Mouse (Mus musculus) CH12.LX (cell line): ENCODE measurements around the gene Dmkn. TPM values are rescaled to one million over a fixed set of nuclear protein-coding genes. Genes with fewer than 3 reads are reported as not detected.

Experiments
- DNase-seq: peaks from one replicate; pipeline ENCODE4 v3.0.0-alpha.2; 2013; ENCODE audit errors: extremely low read depth
- H3K27ac ChIP-seq: 2 replicates; pipeline ENCODE4 v1.5.1; 2012; ENCODE audit warnings: low read depth, mild to moderate bottlenecking, control low read depth, moderate library complexity; ENCODE audit not compliant: insufficient read depth
- H3K27me3 ChIP-seq: replicated peaks from 2 replicates; pipeline ENCODE3; 2012; ENCODE audit warnings: inconsistent platforms
- H3K36me3 ChIP-seq, 2 experiments: replicated peaks in 1 of 2; 2 replicates each; pipeline versions ENCODE3 to v1.6.1; 2012; ENCODE audit warnings: inconsistent platforms in 1 of 2, low read length in 1 of 2, mild to moderate bottlenecking in 1 of 2, mixed read lengths in 1 of 2, moderate library complexity in 1 of 2; ENCODE audit not compliant: control insufficient read depth in 1 of 2, insufficient read depth in 1 of 2
- H3K4me1 ChIP-seq, 2 experiments: 2 replicates each; pipeline ENCODE4 v1.6.1; 2012; ENCODE audit warnings: inconsistent platforms in 1 of 2, moderate library complexity in 1 of 2; ENCODE audit not compliant: insufficient read depth in 2 of 2, control insufficient read depth in 1 of 2
- H3K4me2 ChIP-seq: 2 replicates; pipeline ENCODE4 v1.6.1; 2012; ENCODE audit warnings: low read depth, mild to moderate bottlenecking, control low read depth; ENCODE audit not compliant: poor library complexity, insufficient read depth, severe bottlenecking
- H3K4me3 ChIP-seq, 3 experiments: fragments of 150-350 bp in 1 of 3; sonication (generic) in 1 of 3; replicated peaks in 1 of 3; 2 replicates each; pipeline versions ENCODE3 to v1.5.1; 2011 to 2012; ENCODE audit warnings: low read depth in 2 of 3, low read length in 2 of 3, mild to moderate bottlenecking in 2 of 3, moderate library complexity in 2 of 3, control low read depth in 1 of 3, improper control_type of control experiment in 1 of 3, inconsistent platforms in 1 of 3, mixed read lengths in 1 of 3; ENCODE audit not compliant: poor library complexity in 1 of 3
- H3K79me2 ChIP-seq: replicated peaks from 2 replicates; pipeline ENCODE4 v1.6.1; 2012; ENCODE audit warnings: mild to moderate bottlenecking, moderate library complexity; ENCODE audit not compliant: control insufficient read depth, poor library complexity, insufficient read depth, severe bottlenecking; ENCODE audit errors: extremely low read depth
- H3K9ac ChIP-seq: 2 replicates; pipeline ENCODE4 v1.6.1; 2012; ENCODE audit warnings: low read depth, mild to moderate bottlenecking, control low read depth, moderate library complexity; ENCODE audit not compliant: insufficient read depth
- H3K9me3 ChIP-seq: replicated peaks from 2 replicates; pipeline ENCODE3; 2012; ENCODE audit warnings: low read length, inconsistent platforms, mixed read lengths
- CTCF ChIP-seq, 2 experiments: IDR thresholded peaks in 1 of 2; conservative IDR thresholded peaks in 1 of 2; 2 replicates each; pipeline ENCODE4 v1.5.1; 2011 to 2012; ENCODE audit warnings: low read depth in 2 of 2, low read length in 2 of 2, improper control_type of control experiment in 1 of 2, inconsistent platforms in 1 of 2, mild to moderate bottlenecking in 1 of 2, moderate library complexity in 1 of 2
- E2F4 ChIP-seq: IDR thresholded peaks from 2 replicates; pipeline ENCODE4 v1.6.1; 2011; ENCODE audit warnings: low read depth, low read length, improper control_type of control experiment; ENCODE audit not compliant: insufficient replicate concordance
- ETS1 ChIP-seq: conservative IDR thresholded peaks from 2 replicates; pipeline ENCODE4 v1.6.1; 2012; ENCODE audit warnings: low read depth, mild to moderate bottlenecking, inconsistent platforms, low read length, improper control_type of control experiment, moderate library complexity
- GABPA ChIP-seq: IDR thresholded peaks from 2 replicates; pipeline ENCODE4 v1.6.1; 2012; ENCODE audit warnings: low read depth, low read length, improper control_type of control experiment, inconsistent platforms; ENCODE audit not compliant: insufficient replicate concordance
- HCFC1 ChIP-seq: IDR thresholded peaks from 2 replicates; pipeline ENCODE4 v1.6.1; 2012; ENCODE audit warnings: low read depth, mild to moderate bottlenecking, inconsistent platforms, low read length, improper control_type of control experiment
- IRF4 ChIP-seq: IDR thresholded peaks from 2 replicates; pipeline ENCODE4 v1.6.1; 2014; ENCODE audit warnings: low read depth, mild to moderate bottlenecking, inconsistent platforms, low read length, improper control_type of control experiment
- JUN ChIP-seq: IDR thresholded peaks from 2 replicates; pipeline ENCODE4 v1.6.1; 2011; ENCODE audit warnings: low read depth, mild to moderate bottlenecking, low read length, improper control_type of control experiment, moderate library complexity; ENCODE audit not compliant: insufficient read depth
- KAT2A ChIP-seq: IDR thresholded peaks from 2 replicates; pipeline ENCODE4 v1.6.1; 2012; ENCODE audit warnings: low read length, improper control_type of control experiment, inconsistent platforms; ENCODE audit not compliant: insufficient replicate concordance
- MEF2A ChIP-seq: IDR thresholded peaks from 2 replicates; pipeline ENCODE4 v1.6.1; 2014; ENCODE audit warnings: low read depth, mild to moderate bottlenecking, inconsistent platforms, low read length, improper control_type of control experiment, borderline replicate concordance
- NELFE ChIP-seq: IDR thresholded peaks from 2 replicates; pipeline ENCODE4 v1.6.1; 2011; ENCODE audit warnings: low read depth, low read length, improper control_type of control experiment
- RAD21 ChIP-seq: IDR thresholded peaks from 2 replicates; pipeline ENCODE4 v1.6.1; 2011; ENCODE audit warnings: low read depth, mild to moderate bottlenecking, low read length, improper control_type of control experiment, moderate library complexity
- SMC3 ChIP-seq: IDR thresholded peaks from 2 replicates; pipeline ENCODE4 v1.6.1; 2011; ENCODE audit warnings: low read depth, low read length, improper control_type of control experiment
- USF2 ChIP-seq: conservative IDR thresholded peaks from 2 replicates; pipeline ENCODE4 v1.6.1; 2011; ENCODE audit warnings: low read depth, low read length, improper control_type of control experiment
- ZC3H11A ChIP-seq: IDR thresholded peaks from 2 replicates; pipeline ENCODE4 v1.6.1; 2012; ENCODE audit warnings: low read depth, mild to moderate bottlenecking, inconsistent platforms, low read length, improper control_type of control experiment
- ZKSCAN1 ChIP-seq: IDR thresholded peaks from 2 replicates; pipeline ENCODE4 v1.6.1; 2012; ENCODE audit warnings: low read depth, inconsistent platforms, low read length, improper control_type of control experiment, borderline replicate concordance
- ZNF384 ChIP-seq: IDR thresholded peaks from 2 replicates; pipeline ENCODE4 v1.6.1; 2012; ENCODE audit warnings: low read depth, low read length, improper control_type of control experiment, inconsistent platforms
- dilution Hi-C: fragments of 300-500 bp; cut with MboI; formaldehyde crosslinking; loops from 2 replicates; pipeline ENCODE4 v1.14.3; 2020; ENCODE audit warnings: low sequenced_read_pairs; ENCODE audit not compliant: extremely low pct_unique_long_range_greater_than_20kb, extremely low pct_ligation_motif_present
- in situ Hi-C: fragments of 300-500 bp; cut with MboI; formaldehyde crosslinking; loops from 3 replicates; pipeline ENCODE4 v1.14.3; 2019; ENCODE audit warnings: low sequenced_read_pairs, low pct_ligation_motif_present, low pct_unique_long_range_greater_than_20kb, mixed read lengths
- polyA plus RNA-seq: library from polyadenylated mRNA; unstranded; fragments of >175 nt; gene quantifications from 2 replicates; pipeline ENCODE4 v1.2.1, GENCODE M21; 2012; ENCODE audit warnings: low read depth; ENCODE audit not compliant: insufficient read length
- total RNA-seq, 2 experiments: library from RNA; depleted of rRNA; stranded (reverse); fragments of 300-350 nt in 1 of 2; fragments of >200 nt in 1 of 2; gene quantifications; 2 replicates each; pipeline ENCODE4 v1.2.3; 2012 to 2014

Gene Dmkn
- total and polyA plus RNA-seq, 3 experiments, result not detected

DNA sequence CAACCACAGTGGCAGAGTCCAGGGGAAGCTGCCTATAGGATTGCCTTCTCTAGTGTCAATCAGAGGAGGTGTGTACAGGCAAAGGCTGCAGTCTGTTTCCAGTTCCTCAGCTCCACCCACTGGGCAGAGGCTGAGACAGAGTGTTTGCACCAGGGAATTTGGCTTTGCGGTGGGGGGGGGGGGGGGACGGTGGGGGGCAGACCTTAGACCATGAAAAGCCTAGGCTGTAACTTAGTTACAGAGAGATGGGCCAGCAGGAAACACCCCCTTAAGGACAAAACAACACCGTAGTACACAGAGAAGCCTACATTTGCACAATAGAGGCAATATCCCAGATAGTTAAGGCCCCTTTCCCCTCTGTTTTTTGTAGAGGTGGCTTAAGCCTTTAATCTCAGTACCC is 6.6 kb upstream of the Dmkn start:
- no peaks in the 10 kb centered on the region for H3K27me3 ChIP-seq
- no peak overlapping the region for H3K9ac ChIP-seq
- TF ChIP-seq KAT2A, result no peak
- no peak for TF ChIP-seq USF2
- no peak for TF ChIP-seq ZC3H11A
- TF ChIP-seq IRF4, result no peak
- TF ChIP-seq ZKSCAN1, result no peak
- no peak for TF ChIP-seq E2F4
- no peak for TF ChIP-seq ETS1
- TF ChIP-seq HCFC1, result no peak
- no peak for TF ChIP-seq JUN
- TF ChIP-seq GABPA, result no peak
- no peak for TF ChIP-seq MEF2A
- no peak for TF ChIP-seq ZNF384
- H3K4me1 ChIP-seq, result peaks cover 4 to 29% of the 10 kb centered on the region in 2 experiments; a peak in 3 of 4 replicates
- dilution Hi-C loops, result no loop called here
- DNase-seq, result no peak
- H3K79me2 ChIP-seq, result no peaks in the 10 kb centered on the region
- no peak overlapping the region for H3K4me3 ChIP-seq
- H3K36me3 ChIP-seq, result peaks cover 0 to 10% of the 10 kb centered on the region in 2 experiments
- peaks cover 8% of the 10 kb centered on the region for H3K9me3 ChIP-seq
- no peak overlapping the region for H3K4me2 ChIP-seq
- H3K27ac ChIP-seq, result no peak overlapping the region
- in situ Hi-C loops, result no loop called here

DNA sequence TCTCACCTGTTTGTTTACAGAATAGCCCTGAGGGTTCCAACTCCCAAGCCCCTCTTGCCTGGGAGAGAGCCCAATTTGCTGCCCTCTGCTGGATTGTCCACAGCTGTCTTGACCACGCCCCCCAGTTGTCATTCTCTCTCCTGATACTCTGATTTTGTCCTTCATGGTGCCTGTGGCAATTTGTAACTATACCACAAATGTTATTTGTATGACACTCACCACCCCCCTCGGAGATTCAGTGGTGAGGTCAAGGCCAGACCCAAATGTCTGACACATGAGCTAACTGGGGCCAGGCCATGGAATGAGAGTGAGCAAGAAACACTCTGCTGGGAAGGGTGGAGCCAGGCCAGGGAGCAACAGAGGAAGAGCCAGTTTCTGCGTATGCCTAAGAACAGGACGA is 4.7 kb upstream of the Dmkn start:
- H3K4me1 ChIP-seq, result peaks cover 4 to 31% of the 10 kb centered on the region in 2 experiments; a peak in 3 of 4 replicates
- H3K27ac ChIP-seq, result no peak overlapping the region
- DNase-seq, result peak; percentile 34
- H3K27me3 ChIP-seq, result peaks cover under 1% of the 10 kb centered on the region
- no peak overlapping the region for H3K4me2 ChIP-seq
- TF ChIP-seq SMC3 (peak; percentile 73), RAD21 (peak; percentile 45), CTCF (conservative IDR thresholded peaks at IDR 0.05 in 1 of 2, IDR thresholded peaks at IDR 0.05 in 1 of 2; ENCODE audit: low read depth in 2 of 2, low read length in 2 of 2) (peak in 1 of 2 experiments; percentile 72; a peak in 2 of 4 replicates), NELFE (no peak), ETS1 (no peak), IRF4 (0 out of 2 replicates have a peak, but pooled peaks have one; percentile 33)
- peaks cover 0 to 10% of the 10 kb centered on the region in 2 experiments for H3K36me3 ChIP-seq
- H3K9me3 ChIP-seq, result peaks cover 8% of the 10 kb centered on the region
- dilution Hi-C loops (no loop called here), in situ Hi-C loops (no loop called here)
- no peaks in the 10 kb centered on the region for H3K79me2 ChIP-seq
- no peak overlapping the region for H3K9ac ChIP-seq
- no peak overlapping the region for H3K4me3 ChIP-seq
